Mouse (Mus musculus) heart, embryonic 12.5 days (tissue): ENCODE results near the gene Esr1. TPM values are rescaled to one million over a fixed set of nuclear protein-coding genes. Genes with fewer than 3 reads are reported as not detected.

ENCODE experiments used
- ATAC-seq: fragments of 200-750 bp; cut with Nextera tagmentation; 2 replicates; pipeline ENCODE4 v1.8.0; 2017; ENCODE audit warnings: moderate TSS enrichment, moderate library complexity; ENCODE audit not compliant: insufficient number of reproducible peaks, low FRiP score
- H3K27ac ChIP-seq: fragments of 300-500 bp; sonication (generic); 2 replicates; pipeline ENCODE4 v1.5.1; 2016; ENCODE audit warnings: mild to moderate bottlenecking, moderate library complexity; ENCODE audit not compliant: poor library complexity, severe bottlenecking
- H3K27me3 ChIP-seq: fragments of 300-500 bp; sonication (generic); replicated peaks from 2 replicates; pipeline ENCODE4 v1.6.1; 2016; ENCODE audit warnings: mild to moderate bottlenecking, moderate library complexity
- H3K36me3 ChIP-seq: fragments of 300-500 bp; sonication (generic); 2 replicates; pipeline ENCODE4 v1.6.1; 2016; ENCODE audit warnings: mild to moderate bottlenecking, moderate library complexity
- H3K4me1 ChIP-seq: fragments of 300-500 bp; sonication (generic); replicated peaks from 2 replicates; pipeline ENCODE4 v1.6.1; 2016; ENCODE audit warnings: mild to moderate bottlenecking
- H3K4me2 ChIP-seq: fragments of 300-500 bp; sonication (generic); 2 replicates; pipeline ENCODE4 v1.6.1; 2016; ENCODE audit warnings: mild to moderate bottlenecking, moderate library complexity
- H3K4me3 ChIP-seq: fragments of 300-500 bp; sonication (generic); 2 replicates; pipeline ENCODE4 v1.5.1; 2016; ENCODE audit warnings: mild to moderate bottlenecking
- H3K9ac ChIP-seq: fragments of 300-500 bp; sonication (generic); 2 replicates; pipeline ENCODE4 v1.6.1; 2016; ENCODE audit warnings: mild to moderate bottlenecking, moderate library complexity
- H3K9me3 ChIP-seq: fragments of 300-500 bp; sonication (generic); replicated peaks from 2 replicates; pipeline ENCODE4 v1.6.1; 2016; ENCODE audit warnings: mild to moderate bottlenecking, moderate library complexity
- whole genome bisulfite sequencing: fragments of 180-500 bp; shearing (Covaris S2); methylation state at CpG from one replicate; pipeline ENCODE4 v1.1.7; 2016; 5-methylcytosine and 5-hydroxymethylcytosine counted together
- polyA plus RNA-seq: library from polyadenylated mRNA; unstranded; fragments of >200 nt; fragmentation: Nextera tagmentation; extraction: Ambion mirVana; gene quantifications from 2 replicates; pipeline ENCODE4 v1.2.1, GENCODE M21; 2016

Gene Esr1
- polyA plus RNA-seq, 1 experiment from 2014 or later = 1.00 TPM

DNA sequence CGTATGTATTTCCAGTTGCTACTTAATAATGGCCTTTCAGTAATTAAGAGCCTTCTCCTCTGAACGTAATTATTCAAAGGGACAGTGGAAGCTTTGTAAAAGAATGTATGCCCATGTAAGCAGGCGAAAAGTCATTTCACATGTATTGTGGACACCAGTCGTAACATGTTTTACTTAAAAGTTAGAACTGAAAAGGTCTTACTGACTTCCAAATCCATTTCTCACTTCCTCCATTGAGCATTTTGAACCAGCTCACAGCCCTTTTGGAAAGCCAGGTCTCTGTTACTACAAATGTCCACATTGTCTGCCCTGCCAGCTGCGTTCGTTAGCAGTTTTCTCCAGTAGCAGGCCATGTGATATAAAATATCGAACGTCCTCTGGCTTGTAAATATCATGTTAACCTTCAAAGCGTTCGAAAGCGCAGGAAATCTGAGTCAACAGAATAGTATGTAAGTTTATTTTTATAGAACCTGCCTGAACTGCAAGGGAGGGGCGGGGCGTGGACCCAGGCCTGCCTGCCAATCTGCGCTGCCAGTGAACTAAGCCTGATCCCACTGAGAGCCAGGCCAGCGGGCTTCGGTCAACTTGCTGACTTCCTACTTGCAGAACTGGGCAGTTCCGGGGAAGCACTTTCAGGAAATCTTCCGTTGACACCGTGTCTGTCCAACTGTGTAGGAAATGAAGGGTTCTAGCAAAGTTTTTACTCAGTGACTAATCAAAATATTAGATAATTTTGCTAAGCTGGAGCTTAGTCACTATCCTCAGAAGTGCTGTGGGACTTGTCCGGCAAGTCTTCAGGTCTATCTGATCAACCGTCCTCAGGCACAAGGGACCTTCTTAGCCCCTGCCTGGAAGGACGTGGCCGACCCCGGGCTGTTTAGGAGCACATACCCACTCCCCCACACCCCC is 9.5 kb downstream of the Esr1 start:
- no peak overlapping the region for H3K27ac ChIP-seq
- no peak overlapping the region for H3K9ac ChIP-seq
- ATAC-seq = no peak
- H3K36me3 ChIP-seq = no peaks in the 10 kb centered on the region
- H3K9me3 ChIP-seq = no peaks in the 10 kb centered on the region
- 71% methylated on average over 24 of the region's 24 CpGs for WGBS
- no peak overlapping the region for H3K4me3 ChIP-seq
- H3K27me3 ChIP-seq = no peaks in the 10 kb centered on the region
- H3K4me2 ChIP-seq = no peak overlapping the region
- H3K4me1 ChIP-seq = no peaks in the 10 kb centered on the region

DNA sequence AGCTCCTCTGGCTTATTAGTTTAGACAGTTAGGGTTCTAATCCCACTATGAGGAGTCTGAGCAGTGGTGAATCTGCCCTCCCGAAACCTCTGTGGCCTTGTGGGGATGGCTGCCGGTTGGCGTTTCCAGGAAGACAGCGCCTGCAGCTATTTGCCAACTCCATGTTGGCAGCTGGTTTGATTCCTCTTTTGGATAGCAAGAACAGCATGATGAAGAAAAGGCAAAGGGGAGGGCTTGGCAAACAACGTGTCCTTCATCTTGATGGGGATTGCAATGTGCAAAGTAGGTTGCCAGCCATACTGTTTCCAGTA is 10.1 kb downstream of the Esr1 start:
- no peak overlapping the region for H3K27ac ChIP-seq
- no peak overlapping the region for H3K4me2 ChIP-seq
- WGBS = 85% methylated on average over 5 of the region's 5 CpGs
- H3K4me3 ChIP-seq = no peak overlapping the region
- H3K9me3 ChIP-seq = no peaks in the 10 kb centered on the region
- no peak overlapping the region for H3K9ac ChIP-seq
- no peak for ATAC-seq
- no peaks in the 10 kb centered on the region for H3K27me3 ChIP-seq
- H3K36me3 ChIP-seq = no peaks in the 10 kb centered on the region
- no peaks in the 10 kb centered on the region for H3K4me1 ChIP-seq

DNA sequence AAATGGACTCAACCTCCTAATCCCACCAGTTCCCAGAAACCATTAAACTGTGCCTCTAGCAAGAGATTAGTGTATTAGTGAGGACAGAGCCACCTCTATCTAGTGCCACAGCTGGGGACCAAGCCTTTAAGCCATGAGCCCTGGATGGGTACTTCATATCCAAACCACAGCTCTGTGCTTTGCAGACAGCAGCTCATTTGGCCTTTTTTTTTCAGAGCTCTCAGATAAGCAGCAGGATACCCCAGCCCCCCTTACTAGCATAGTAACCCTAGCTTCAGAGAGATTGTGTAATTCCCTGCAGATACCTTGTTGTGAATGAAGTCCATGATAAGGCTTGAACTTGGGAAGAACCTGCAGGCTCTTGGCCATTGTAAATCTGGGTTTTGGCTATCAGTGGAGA is 11.9 kb downstream of the Esr1 start:
- Histone ChIP-seq H3K4me3 (no peak overlapping the region), H3K27me3 (no peaks in the 10 kb centered on the region), H3K36me3 (no peaks in the 10 kb centered on the region), H3K9ac (no peak overlapping the region), H3K27ac (no peak overlapping the region), H3K4me1 (no peaks in the 10 kb centered on the region), H3K4me2 (no peak overlapping the region), H3K9me3 (no peaks in the 10 kb centered on the region)
- ATAC-seq = no peak

DNA sequence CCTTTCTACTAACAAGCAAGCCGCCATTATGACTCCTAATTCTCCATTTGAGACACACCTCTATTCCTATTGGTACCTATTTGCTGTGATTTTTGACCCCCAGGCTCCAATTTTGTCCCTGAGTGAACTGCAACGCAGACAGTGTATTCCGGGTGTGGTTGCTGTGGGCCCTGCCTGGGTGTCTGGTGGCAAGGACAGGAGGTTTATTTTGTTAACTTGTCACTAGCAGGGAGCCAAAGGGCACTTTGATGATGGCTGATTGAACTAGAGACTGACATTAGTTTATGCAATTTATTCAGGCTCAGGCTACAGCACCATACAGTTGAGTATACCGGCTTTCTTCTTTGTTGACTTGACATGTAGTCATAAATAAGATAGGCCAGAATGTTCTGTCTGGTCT is 13.2 kb downstream of the Esr1 start:
- H3K27me3 ChIP-seq = no peaks in the 10 kb centered on the region
- WGBS = 89% methylated on average over 4 of the region's 4 CpGs
- H3K9ac ChIP-seq = no peak overlapping the region
- no peaks in the 10 kb centered on the region for H3K9me3 ChIP-seq
- H3K27ac ChIP-seq = no peak overlapping the region
- H3K4me3 ChIP-seq = no peak overlapping the region
- no peak for ATAC-seq
- H3K4me1 ChIP-seq = no peaks in the 10 kb centered on the region
- no peaks in the 10 kb centered on the region for H3K36me3 ChIP-seq
- H3K4me2 ChIP-seq = no peak overlapping the region

DNA sequence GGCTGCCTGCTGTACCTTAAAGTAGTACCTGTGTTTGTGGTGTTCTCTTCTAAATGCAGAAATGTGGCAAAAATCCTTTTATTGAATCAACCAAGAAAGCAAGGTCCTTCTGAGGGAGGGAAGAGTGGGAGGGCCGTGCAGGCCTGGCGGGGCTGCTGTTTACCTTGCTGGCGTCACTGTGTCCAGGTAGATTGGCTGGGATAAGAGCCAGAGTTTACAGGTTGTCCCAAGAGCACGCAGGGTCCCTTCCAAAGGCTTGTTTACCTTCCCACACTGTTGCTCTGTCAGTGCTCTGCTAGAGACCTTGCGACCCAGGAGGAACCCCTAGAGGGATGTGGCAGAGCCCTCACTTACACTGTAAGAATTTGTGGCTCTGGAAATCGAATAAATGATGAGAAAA is 13.9 kb downstream of the Esr1 start:
- H3K27me3 ChIP-seq = no peaks in the 10 kb centered on the region
- no peaks in the 10 kb centered on the region for H3K9me3 ChIP-seq
- no peak overlapping the region for H3K9ac ChIP-seq
- no peaks in the 10 kb centered on the region for H3K4me1 ChIP-seq
- 70% methylated on average over 6 of the region's 6 CpGs for WGBS
- H3K4me2 ChIP-seq = no peak overlapping the region
- H3K4me3 ChIP-seq = no peak overlapping the region
- H3K27ac ChIP-seq = no peak overlapping the region
- ATAC-seq = no peak
- H3K36me3 ChIP-seq = no peaks in the 10 kb centered on the region

DNA sequence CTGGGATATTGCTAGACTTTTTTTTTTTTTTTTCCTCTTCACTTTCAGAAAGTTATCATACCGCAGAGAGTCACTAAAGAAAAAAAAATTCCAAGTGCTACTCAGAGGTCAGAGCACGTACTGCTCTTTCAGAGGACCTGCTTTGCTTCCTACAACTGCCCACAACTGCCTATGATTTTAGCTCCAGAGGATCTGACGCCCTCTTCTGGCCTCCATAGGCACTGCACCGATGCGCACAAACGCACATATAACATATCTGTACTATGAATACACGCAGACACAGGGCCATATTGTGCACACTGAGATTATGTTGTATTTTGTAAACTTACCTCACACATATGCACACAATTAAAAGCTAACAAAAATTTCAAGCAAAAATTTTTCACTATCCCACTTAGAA is 15.0 kb downstream of the Esr1 start:
- no peak overlapping the region for H3K4me3 ChIP-seq
- no peak for ATAC-seq
- no peaks in the 10 kb centered on the region for H3K36me3 ChIP-seq
- H3K27me3 ChIP-seq = no peaks in the 10 kb centered on the region
- H3K4me2 ChIP-seq = no peak overlapping the region
- H3K27ac ChIP-seq = no peak overlapping the region
- no peaks in the 10 kb centered on the region for H3K9me3 ChIP-seq
- H3K4me1 ChIP-seq = no peaks in the 10 kb centered on the region
- H3K9ac ChIP-seq = no peak overlapping the region
- 79% methylated on average over 7 of the region's 7 CpGs for WGBS

DNA sequence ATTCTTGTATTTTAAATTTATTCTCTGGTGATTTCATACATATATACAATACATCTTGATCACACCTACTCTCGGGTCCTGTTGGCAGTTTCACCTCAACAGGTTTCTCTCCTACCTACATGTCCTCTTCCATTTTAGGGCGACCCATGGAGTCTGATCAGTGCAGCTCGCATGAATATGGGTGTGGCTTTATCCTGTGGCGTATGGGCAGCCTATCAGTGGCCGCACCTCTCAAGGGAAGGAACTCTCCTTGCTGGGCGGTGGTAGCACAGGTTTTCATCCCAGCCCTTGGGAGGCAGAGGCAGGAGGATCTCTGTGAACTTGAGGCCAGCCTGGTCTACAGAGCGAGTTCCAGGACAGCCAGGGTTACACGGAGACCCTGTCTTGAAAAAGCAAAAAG is 15.6 kb downstream of the Esr1 start:
- Histone ChIP-seq H3K4me2 (no peak overlapping the region), H3K27me3 (no peaks in the 10 kb centered on the region), H3K9ac (no peak overlapping the region), H3K9me3 (no peaks in the 10 kb centered on the region), H3K27ac (no peak overlapping the region), H3K4me3 (no peak overlapping the region), H3K4me1 (no peaks in the 10 kb centered on the region), H3K36me3 (no peaks in the 10 kb centered on the region)
- 84% methylated on average over 8 of the region's 8 CpGs for WGBS
- ATAC-seq = no peak

DNA sequence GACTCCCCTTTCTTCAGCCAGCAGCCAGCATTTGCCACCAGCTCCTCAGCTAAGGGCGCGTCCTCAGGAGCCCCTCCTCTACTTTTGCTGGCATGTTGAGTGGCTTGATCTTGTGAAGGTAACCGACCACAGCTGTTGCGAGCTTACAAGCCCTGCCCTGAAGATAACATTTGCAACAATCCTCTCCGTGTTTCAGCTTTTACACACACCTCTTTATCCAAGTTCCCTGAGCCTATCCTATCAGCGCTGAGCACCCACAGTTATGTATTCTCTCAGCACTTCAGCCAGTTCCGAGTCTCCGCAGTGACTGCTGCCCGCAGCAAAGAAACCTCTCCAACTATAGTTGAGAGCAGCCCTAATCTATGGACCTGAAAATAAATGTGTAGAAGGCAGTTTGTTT is 16.0 kb downstream of the Esr1 start:
- no peaks in the 10 kb centered on the region for H3K4me1 ChIP-seq
- no peak overlapping the region for H3K4me3 ChIP-seq
- peak; percentile 42; the same call in 1 of the 2 replicates for ATAC-seq
- no peaks in the 10 kb centered on the region for H3K9me3 ChIP-seq
- WGBS = 31% methylated on average over 9 of the region's 9 CpGs
- H3K36me3 ChIP-seq = no peaks in the 10 kb centered on the region
- no peak overlapping the region for H3K27ac ChIP-seq
- peak overlapping the region; percentile 13; the same call in 1 of the 2 replicates for H3K4me2 ChIP-seq
- H3K9ac ChIP-seq = no peak overlapping the region
- no peaks in the 10 kb centered on the region for H3K27me3 ChIP-seq

DNA sequence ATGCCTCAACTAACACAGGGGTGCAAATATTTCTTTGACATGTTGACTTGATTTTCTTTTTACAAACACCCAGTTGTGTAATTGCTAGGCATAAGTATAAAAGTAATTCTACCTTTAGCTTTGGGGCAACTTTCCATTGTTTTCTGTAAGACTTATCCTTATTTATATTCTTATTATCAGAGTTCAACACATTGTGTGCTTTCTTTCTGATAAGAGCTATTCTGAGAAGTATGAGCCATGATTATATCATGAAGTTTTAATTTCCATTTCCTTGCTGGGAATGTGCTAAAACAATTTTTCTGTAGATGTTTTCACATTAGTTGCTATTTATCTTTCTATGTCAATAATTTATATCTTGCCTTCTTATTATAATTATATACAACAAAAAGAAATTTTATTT is 17.9 kb downstream of the Esr1 start:
- Histone ChIP-seq H3K27ac (no peak overlapping the region), H3K9ac (no peak overlapping the region), H3K9me3 (no peaks in the 10 kb centered on the region), H3K4me2 (no peak overlapping the region), H3K36me3 (no peaks in the 10 kb centered on the region), H3K4me3 (no peak overlapping the region), H3K27me3 (no peaks in the 10 kb centered on the region), H3K4me1 (peaks cover 12% of the 10 kb centered on the region; the same call in 1 of the 2 replicates)
- ATAC-seq = no peak

DNA sequence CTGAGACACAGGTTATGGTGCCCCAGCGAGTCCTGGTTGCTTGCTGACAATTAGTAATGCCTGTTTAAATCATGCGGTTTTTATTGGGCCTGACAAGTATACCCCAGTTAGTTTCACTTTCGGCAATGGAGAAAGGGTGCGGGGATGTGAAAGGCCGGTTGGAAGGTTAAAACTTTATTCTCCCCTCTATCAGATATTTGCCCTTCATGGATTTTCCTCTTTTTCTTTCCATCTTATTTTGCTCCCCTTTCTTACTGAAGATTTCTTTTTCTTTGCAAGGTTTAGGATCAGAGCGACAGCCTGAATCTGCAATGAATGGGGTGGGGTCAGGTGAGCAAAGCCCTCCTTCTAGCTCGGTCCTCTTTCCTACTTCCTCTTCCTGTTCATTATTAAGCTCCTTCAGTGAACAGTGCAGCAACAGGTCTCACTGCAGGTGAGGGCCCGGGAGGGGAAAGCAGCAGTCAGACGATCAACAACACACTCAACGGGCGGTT is 20.9 kb downstream of the Esr1 start:
- Histone ChIP-seq H3K36me3 (no peaks in the 10 kb centered on the region), H3K27me3 (no peaks in the 10 kb centered on the region), H3K27ac (no peak overlapping the region), H3K4me3 (no peak overlapping the region), H3K4me1 (peaks cover 15% of the 10 kb centered on the region), H3K9ac (no peak overlapping the region), H3K4me2 (no peak overlapping the region), H3K9me3 (no peaks in the 10 kb centered on the region)
- ATAC-seq = no peak
- 79% methylated on average over 11 of the region's 11 CpGs for WGBS

DNA sequence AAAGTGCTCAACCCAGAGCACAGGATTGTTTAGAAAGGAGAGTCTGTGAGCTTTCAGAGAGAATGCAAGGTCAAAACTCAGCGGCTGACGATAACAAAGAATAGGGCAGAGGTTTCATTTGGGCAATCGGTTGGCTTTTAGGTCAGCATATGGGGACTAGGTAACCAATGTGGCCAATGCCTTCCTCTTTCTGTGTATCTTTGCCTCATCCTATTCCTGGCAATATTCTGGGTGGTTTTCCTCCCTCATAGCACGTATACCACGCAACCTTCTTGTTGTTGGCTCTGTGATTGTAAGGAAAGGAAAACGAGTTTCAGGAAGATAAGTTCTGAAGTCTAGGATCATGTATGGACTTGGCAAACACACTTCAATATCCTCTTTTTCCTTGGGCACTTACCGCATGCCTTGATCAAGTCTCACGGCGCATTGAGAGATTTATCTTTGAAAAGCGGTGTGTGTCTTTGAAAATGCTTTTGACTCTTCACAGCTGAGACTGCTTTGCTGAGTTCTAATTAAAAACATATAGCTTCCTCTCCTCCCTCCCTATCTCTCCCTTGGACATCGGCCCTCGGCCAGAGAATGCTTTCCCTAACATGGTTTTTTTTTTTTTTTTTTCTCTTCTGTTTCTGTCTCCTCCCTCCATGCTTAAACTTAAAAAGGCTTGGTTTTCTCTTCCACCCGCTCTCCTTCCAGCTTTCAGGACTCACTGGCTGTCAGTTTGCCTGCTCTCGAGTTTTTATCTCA is 22.1 kb downstream of the Esr1 start:
- ATAC-seq = peak; percentile 25; the same call in 1 of the 2 replicates
- Histone ChIP-seq H3K36me3 (no peaks in the 10 kb centered on the region), H3K4me2 (peak overlapping the region; percentile 37), H3K27me3 (no peaks in the 10 kb centered on the region), H3K9ac (no peak overlapping the region; the same call in 1 of the 2 replicates), H3K4me1 (peaks cover 15% of the 10 kb centered on the region), H3K9me3 (no peaks in the 10 kb centered on the region), H3K27ac (no peak overlapping the region), H3K4me3 (no peak overlapping the region)
- 42% methylated on average over 14 of the region's 14 CpGs for WGBS
